Mouse (Mus musculus) CD4-positive, CD25-positive, alpha-beta regulatory T cell, adult 2 months (primary cell): Measurements from ENCODE around the gene Cpt1c.
A peak's percentile ranks its signal among the peaks of the same experiment; 100 is the strongest.

Experiments
- DNase-seq: peaks from one replicate; pipeline ENCODE4 v3.0.0-alpha.2; 2012; ENCODE audit warnings: low read depth, low spot score

Gene Cpt1c

GRCm38 (mm10) chr7:44962831-44963230 is 11.8 kb downstream of the Cpt1c start:
- no peak for DNase-seq

- no peak for DNase-seq
These were observed 12.3 kb downstream of the Cpt1c start for GRCm38 (mm10) chr7:44962337-44962736.

GRCm38 (mm10) chr7:44960512-44960910 is 14.1 kb downstream of the Cpt1c start:
- DNase-seq = no peak

- DNase-seq = no peak
These were observed 14.7 kb downstream of the Cpt1c start for GRCm38 (mm10) chr7:44959874-44960511.

GRCm38 (mm10) chr7:44959281-44959680 is 15.4 kb downstream of the Cpt1c start:
- DNase-seq = no peak

- DNase-seq = peak; percentile 65
These were observed 16.4 kb downstream of the Cpt1c start for GRCm38 (mm10) chr7:44958208-44958607.

- no peak for DNase-seq
These were observed 17.3 kb downstream of the Cpt1c start for GRCm38 (mm10) chr7:44957183-44957835.

GRCm38 (mm10) chr7:44956266-44956665 is 18.4 kb downstream of the Cpt1c start:
- no peak for DNase-seq

GRCm38 (mm10) chr7:44955628-44956027 is 19.0 kb downstream of the Cpt1c start:
- peak; percentile 69 for DNase-seq

- no peak for DNase-seq
These were observed 20.4 kb downstream of the Cpt1c start for GRCm38 (mm10) chr7:44954091-44954885.

GRCm38 (mm10) chr7:44953561-44953960 is 21.1 kb downstream of the Cpt1c start:
- DNase-seq = no peak

- DNase-seq = peak; percentile 68
These were observed 21.9 kb downstream of the Cpt1c start for GRCm38 (mm10) chr7:44952611-44953306.

- DNase-seq = peak; percentile 34
These were observed 22.7 kb downstream of the Cpt1c start for GRCm38 (mm10) chr7:44951960-44952359.

- DNase-seq = no peak
These were observed 24.7 kb downstream of the Cpt1c start for GRCm38 (mm10) chr7:44949922-44950321.

- DNase-seq = no peak
These were observed 31.7 kb downstream of the Cpt1c start, which contains the start of gene Tsks for GRCm38 (mm10) chr7:44942904-44943303. TSS of gene Tsks (plus strand) at chr7:44943204.

- DNase-seq = no peak
These were observed 36.0 kb downstream of the Cpt1c start for GRCm38 (mm10) chr7:44938680-44939079.

GRCm38 (mm10) chr7:44929204-44930151 is 45.2 kb downstream of the Cpt1c start, which contains the start of gene Ap2a1:
TSS of gene Ap2a1 (minus strand) at chr7:44929496.
- peak; percentile 100 for DNase-seq

GRCm38 (mm10) chr7:44928570-44928969 is 46.1 kb downstream of the Cpt1c start:
- no peak for DNase-seq

GRCm38 (mm10) chr7:44925468-44925867 is 49.2 kb downstream of the Cpt1c start:
- peak; percentile 66 for DNase-seq

- DNase-seq = no peak
These were observed 52.1 kb downstream of the Cpt1c start for GRCm38 (mm10) chr7:44922530-44922929.

- DNase-seq = no peak
These were observed 55.5 kb downstream of the Cpt1c start for GRCm38 (mm10) chr7:44919127-44919526.
